Mouse (Mus musculus) thymus, adult 2 months (tissue): ENCODE measurements at regions not wholly inside any gene's neighbourhood (a gene's known extent, or its start where the extent isn't known, plus 50 kb on each side); places are given as distances from the start of the nearest gene placed in this dataset.

ENCODE experiments used
- DNase-seq: peaks from one replicate; pipeline ENCODE4 v3.0.0; 2021
- H3K27ac ChIP-seq: fragments of 200-500 bp; 2 replicates; pipeline ENCODE4 v1.5.1; 2012; ENCODE audit warnings: low read length, control low read depth; ENCODE audit not compliant: control insufficient read depth, insufficient read depth
- H3K27me3 ChIP-seq: fragments of 200-500 bp; 2 replicates; pipeline ENCODE4 v1.6.1; 2012; ENCODE audit warnings: mild to moderate bottlenecking, low read length, moderate library complexity, mixed read lengths; ENCODE audit not compliant: control insufficient read depth, insufficient read depth
- H3K36me3 ChIP-seq: fragments of 200-500 bp; 2 replicates; pipeline ENCODE4 v1.6.1; 2012; ENCODE audit warnings: mild to moderate bottlenecking, low read length, moderate library complexity; ENCODE audit not compliant: control insufficient read depth, insufficient read depth
- H3K4me1 ChIP-seq: fragments of 200-500 bp; replicated peaks from 2 replicates; pipeline ENCODE4 v1.6.1; 2012; ENCODE audit warnings: low read length; ENCODE audit not compliant: control insufficient read depth, insufficient read depth
- H3K4me3 ChIP-seq: fragments of 200-500 bp; 2 replicates; pipeline ENCODE4 v1.5.1; 2012; ENCODE audit warnings: mild to moderate bottlenecking, low read length, control low read depth, moderate library complexity; ENCODE audit not compliant: control insufficient read depth, insufficient read depth
- CTCF ChIP-seq: fragments of 200-500 bp; IDR thresholded peaks from 2 replicates; pipeline ENCODE4 v1.5.1; 2012; ENCODE audit warnings: mild to moderate bottlenecking, control low read depth, low read length, moderate library complexity, borderline replicate concordance; ENCODE audit not compliant: control insufficient read depth, poor library complexity, insufficient read depth; ENCODE audit errors: extremely low read depth
- POLR2A ChIP-seq: fragments of 200-500 bp; IDR thresholded peaks from 2 replicates; pipeline ENCODE4 v1.6.1; 2012; ENCODE audit warnings: mild to moderate bottlenecking, low read length, control low read depth, moderate library complexity; ENCODE audit not compliant: control insufficient read depth, poor library complexity, insufficient read depth; ENCODE audit errors: extremely low read depth
- WGBS: fragments of 180-500 bp; shearing (Covaris S2); methylation state at CpG from one replicate; pipeline ENCODE4 v1.1.7; 2018; 5-methylcytosine and 5-hydroxymethylcytosine counted together

GRCm38 (mm10) chr12:7764795-7765697 is 212.4 kb upstream of the Apob start:
- Histone ChIP-seq H3K4me1 (no peaks in the 10 kb centered on the region), H3K27ac (no peak overlapping the region), H3K27me3 (no peaks in the 10 kb centered on the region), H3K36me3 (no peaks in the 10 kb centered on the region), H3K4me3 (no peak overlapping the region)
- 84% methylated on average over 11 of the region's 11 CpGs for WGBS
- no peak for TF ChIP-seq CTCF
- TF ChIP-seq POLR2A = no peak
- no peak for DNase-seq

- Histone ChIP-seq H3K4me1 (no peaks in the 10 kb centered on the region), H3K4me3 (no peak overlapping the region), H3K27ac (no peak overlapping the region), H3K27me3 (no peaks in the 10 kb centered on the region), H3K36me3 (no peaks in the 10 kb centered on the region)
- TF ChIP-seq CTCF (no peak), POLR2A (no peak)
- no peak for DNase-seq
- 84% methylated on average over 3 of the region's 3 CpGs for WGBS
Measured at GRCm38 (mm10) chr12:7774127-7774526, 203.3 kb upstream of the Apob start.

DNA sequence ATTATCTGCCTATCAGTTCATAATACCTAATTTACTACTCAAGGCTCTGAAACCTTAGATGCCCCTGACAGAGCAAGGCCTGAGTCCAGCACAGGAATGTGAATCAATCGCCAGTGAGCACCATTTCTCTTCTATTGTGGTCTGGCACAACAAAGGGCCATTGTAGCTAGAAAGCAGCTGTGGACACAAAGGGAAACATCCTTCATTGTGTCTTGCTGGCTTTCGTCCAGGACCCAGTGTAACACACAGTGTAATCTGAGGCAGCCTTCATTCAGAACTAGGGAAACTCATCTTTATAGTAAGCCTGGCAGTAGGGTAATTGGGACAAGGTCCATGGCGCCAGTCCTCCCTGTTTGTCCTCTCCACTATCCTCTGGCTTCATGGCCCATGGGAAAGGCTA is 201.1 kb upstream of the Apob start:
- DNase-seq = no peak
- no peaks in the 10 kb centered on the region for H3K27me3 ChIP-seq
- no peak overlapping the region for H3K4me3 ChIP-seq
- TF ChIP-seq POLR2A (no peak), CTCF (no peak)
- 82% methylated on average over 3 of the region's 3 CpGs for WGBS
- H3K27ac ChIP-seq = no peak overlapping the region
- no peaks in the 10 kb centered on the region for H3K4me1 ChIP-seq
- H3K36me3 ChIP-seq = no peaks in the 10 kb centered on the region

- TF ChIP-seq POLR2A (no peak), CTCF (no peak)
- Histone ChIP-seq H3K27me3 (no peaks in the 10 kb centered on the region), H3K36me3 (no peaks in the 10 kb centered on the region), H3K4me1 (no peaks in the 10 kb centered on the region), H3K27ac (no peak overlapping the region), H3K4me3 (no peak overlapping the region)
- WGBS = 58% methylated on average over 10 of the region's 10 CpGs
- peak; percentile 1 for DNase-seq
Measured at GRCm38 (mm10) chr12:7777220-7778055, 200.0 kb upstream of the Apob start.

DNA sequence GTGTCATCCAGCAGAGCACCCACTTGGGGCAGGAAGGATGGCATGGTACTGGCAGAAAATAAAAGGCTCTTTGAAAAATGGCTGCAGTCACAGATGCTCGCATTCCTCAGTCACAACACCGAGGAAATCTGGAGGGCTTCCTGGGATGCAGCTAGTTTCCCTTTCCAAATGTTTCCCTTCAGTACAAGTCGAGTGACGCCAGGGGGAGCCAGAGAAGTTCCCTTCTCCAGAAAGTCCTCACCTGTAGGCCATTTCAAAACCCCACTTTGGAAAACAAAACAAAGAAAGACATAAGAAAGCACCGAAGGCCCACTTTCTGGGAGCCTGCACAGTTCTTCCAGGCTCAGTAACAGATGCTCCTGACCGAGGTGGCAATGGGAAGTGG is 199.4 kb upstream of the Apob start:
- Histone ChIP-seq H3K36me3 (no peaks in the 10 kb centered on the region), H3K27ac (no peak overlapping the region), H3K27me3 (no peaks in the 10 kb centered on the region), H3K4me3 (no peak overlapping the region), H3K4me1 (no peaks in the 10 kb centered on the region)
- TF ChIP-seq CTCF (no peak), POLR2A (no peak)
- no peak for DNase-seq
- WGBS = 52% methylated on average over 6 of the region's 6 CpGs

DNA sequence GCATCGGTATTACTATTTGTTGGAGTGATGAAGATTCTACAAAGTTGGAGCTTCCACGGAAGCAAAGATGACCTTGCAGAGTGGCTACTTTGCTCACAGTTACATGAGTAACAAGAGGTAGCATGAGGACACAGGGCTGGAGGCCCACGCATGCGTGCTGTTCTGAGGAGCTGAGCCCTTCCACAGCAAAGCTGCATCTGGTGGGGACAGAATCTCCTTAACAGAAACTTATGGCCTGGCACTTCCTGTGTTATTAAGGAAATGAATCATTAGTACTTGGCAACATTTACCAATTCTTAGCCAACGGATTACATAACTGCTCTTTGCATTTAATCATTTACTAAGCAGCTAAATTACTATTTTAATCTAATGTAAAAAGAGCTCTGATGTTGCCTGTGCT is 160.8 kb upstream of the Apob start:
- Histone ChIP-seq H3K4me1 (no peaks in the 10 kb centered on the region), H3K27me3 (no peaks in the 10 kb centered on the region), H3K4me3 (no peak overlapping the region), H3K27ac (no peak overlapping the region), H3K36me3 (no peaks in the 10 kb centered on the region)
- TF ChIP-seq CTCF (no peak), POLR2A (no peak)
- 48% methylated on average over 5 of the region's 5 CpGs for WGBS
- no peak for DNase-seq
